Mouse (Mus musculus) hindbrain, embryonic 16.5 days (tissue): ENCODE data around the gene Glrb. TPM values are rescaled to one million over a fixed set of nuclear protein-coding genes. Genes with fewer than 3 reads are reported as not detected.
A peak's percentile ranks its signal among the peaks of the same experiment; 100 is the strongest.

Experiments
- ATAC-seq: fragments of 200-750 bp; cut with Nextera tagmentation; 2 replicates; pipeline ENCODE4 v1.8.0; 2017; ENCODE audit warnings: moderate TSS enrichment, moderate library complexity
- H3K27ac ChIP-seq: fragments of 300-500 bp; sonication (generic); 2 replicates; pipeline ENCODE4 v1.5.1; 2014; ENCODE audit warnings: low read depth, mild to moderate bottlenecking, control low read depth, low read length, moderate library complexity
- H3K27me3 ChIP-seq: fragments of 300-500 bp; sonication (generic); replicated peaks from 2 replicates; pipeline ENCODE4 v1.6.1; 2014; ENCODE audit warnings: low read length; ENCODE audit not compliant: control insufficient read depth, insufficient read depth
- H3K36me3 ChIP-seq: fragments of 300-500 bp; sonication (generic); 2 replicates; pipeline ENCODE4 v1.6.1; 2014; ENCODE audit warnings: mild to moderate bottlenecking, low read length, moderate library complexity, mixed read lengths; ENCODE audit not compliant: control insufficient read depth, insufficient read depth
- H3K4me1 ChIP-seq: fragments of 300-500 bp; sonication (generic); 2 replicates; pipeline ENCODE4 v1.6.1; 2014; ENCODE audit warnings: low read depth, low read length; ENCODE audit not compliant: control insufficient read depth, insufficient read depth
- H3K4me2 ChIP-seq: fragments of 300-500 bp; sonication (generic); 2 replicates; pipeline ENCODE4 v1.6.1; 2014; ENCODE audit warnings: mild to moderate bottlenecking, low read length, control low read depth, moderate library complexity
- H3K4me3 ChIP-seq: fragments of 300-500 bp; sonication (generic); 2 replicates; pipeline ENCODE4 v1.5.1; 2014; ENCODE audit warnings: mild to moderate bottlenecking, low read length, control low read depth, moderate library complexity
- H3K9ac ChIP-seq: fragments of 300-500 bp; sonication (generic); 2 replicates; pipeline ENCODE4 v1.6.1; 2014; ENCODE audit warnings: low read depth, mild to moderate bottlenecking, control low read depth, low read length, moderate library complexity
- H3K9me3 ChIP-seq: fragments of 300-500 bp; sonication (generic); 2 replicates; pipeline ENCODE4 v1.6.1; 2014; ENCODE audit warnings: mild to moderate bottlenecking, low read length, moderate library complexity; ENCODE audit not compliant: control insufficient read depth
- WGBS: fragments of 180-500 bp; shearing (Covaris S2); extraction: QIAGEN DNeasy Blood & Tissue Kit; methylation state at CpG from one replicate; pipeline ENCODE4 v1.1.7; 2014; 5-methylcytosine and 5-hydroxymethylcytosine counted together
- polyA plus RNA-seq: library from polyadenylated mRNA; unstranded; fragments of >200 nt; fragmentation: Nextera tagmentation; extraction: Ambion mirVana; gene quantifications from 2 replicates; pipeline ENCODE4 v1.2.1, GENCODE M21; 2015

Glrb gene
- polyA plus RNA-seq, 1 experiment from 2014 or later, result 73.3 TPM

DNA sequence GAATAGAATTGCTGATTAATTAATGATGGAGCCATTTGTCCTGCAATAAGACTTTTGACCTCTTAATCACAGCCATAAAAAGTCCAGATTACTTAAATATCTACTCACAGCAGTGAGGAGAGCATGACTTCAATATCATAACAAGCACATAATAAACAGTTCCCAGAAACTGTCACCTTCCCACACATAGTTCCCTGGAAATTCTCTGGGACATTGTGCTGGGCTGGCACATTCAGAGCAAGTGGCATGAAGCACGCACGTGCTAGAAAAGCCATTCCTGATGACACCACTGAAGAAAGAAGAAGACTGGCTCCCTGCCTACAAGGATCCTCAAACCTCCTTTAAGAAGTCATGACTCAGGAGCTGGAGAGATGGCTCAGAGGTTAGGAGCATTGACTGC lies 67.8 kb downstream of the Glrb start:
- WGBS, result 83% methylated on average over 2 of the region's 2 CpGs

DNA sequence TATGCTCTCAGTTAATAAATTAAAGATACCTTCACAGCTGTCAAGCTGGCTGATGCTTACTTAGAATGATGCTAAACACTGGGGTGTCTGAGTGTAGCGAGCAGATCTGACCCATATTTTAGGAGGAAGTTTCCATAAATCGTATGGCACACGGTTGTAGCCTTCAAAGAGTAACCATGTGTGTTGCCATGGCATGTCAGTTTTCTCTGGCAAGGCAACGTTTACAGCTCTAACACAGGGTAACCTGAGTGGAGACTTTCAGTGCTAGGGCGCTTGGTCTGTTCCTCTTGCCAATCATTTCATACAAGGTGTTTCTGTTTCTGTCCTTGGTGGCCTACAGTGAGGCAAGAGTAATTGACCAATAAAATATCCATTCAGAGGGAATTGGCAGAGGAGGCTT lies 73.6 kb downstream of the Glrb start:
- no peak overlapping the region for H3K4me2 ChIP-seq
- H3K9me3 ChIP-seq, result no peaks in the 10 kb centered on the region
- no peak overlapping the region for H3K9ac ChIP-seq
- no peak for ATAC-seq
- no peak overlapping the region for H3K4me3 ChIP-seq
- no peaks in the 10 kb centered on the region for H3K36me3 ChIP-seq
- H3K27me3 ChIP-seq, result no peaks in the 10 kb centered on the region
- WGBS, result 88% methylated on average over 5 of the region's 5 CpGs
- H3K4me1 ChIP-seq, result no peaks in the 10 kb centered on the region
- H3K27ac ChIP-seq, result no peak overlapping the region

More for the DNA sequence above, 67.8 kb downstream of the Glrb start:
- H3K4me1 ChIP-seq, result no peaks in the 10 kb centered on the region
- H3K36me3 ChIP-seq, result peaks cover 9% of the 10 kb centered on the region; the same call in 1 of the 2 replicates
- H3K9ac ChIP-seq, result no peak overlapping the region
- no peaks in the 10 kb centered on the region for H3K27me3 ChIP-seq
- no peak overlapping the region for H3K27ac ChIP-seq
- H3K9me3 ChIP-seq, result no peaks in the 10 kb centered on the region
- no peak overlapping the region for H3K4me2 ChIP-seq
- ATAC-seq, result no peak
- no peak overlapping the region for H3K4me3 ChIP-seq

DNA sequence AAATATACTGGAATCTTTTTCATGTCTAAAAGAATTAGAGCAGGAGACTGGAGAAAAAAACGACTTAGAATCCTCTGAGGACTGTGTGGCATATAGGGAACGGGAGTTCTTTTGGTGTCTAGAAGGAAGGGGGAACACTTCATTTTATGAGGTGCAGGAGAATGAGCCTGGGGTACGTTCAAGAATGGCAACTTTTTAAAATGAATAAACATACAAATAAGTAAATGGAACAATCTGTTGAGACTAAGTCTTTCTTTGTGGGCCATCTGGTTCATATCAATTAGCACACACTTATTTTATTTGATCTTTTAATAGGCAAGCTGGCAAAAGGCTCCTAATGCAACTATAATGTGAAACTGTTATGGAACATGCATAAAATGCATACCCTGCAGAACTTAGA lies 75.9 kb downstream of the Glrb start:
- no peaks in the 10 kb centered on the region for H3K9me3 ChIP-seq
- H3K9ac ChIP-seq, result no peak overlapping the region
- no peak for ATAC-seq
- no peak overlapping the region for H3K4me3 ChIP-seq
- H3K27ac ChIP-seq, result no peak overlapping the region
- no peaks in the 10 kb centered on the region for H3K4me1 ChIP-seq
- no peaks in the 10 kb centered on the region for H3K36me3 ChIP-seq
- no peak overlapping the region for H3K4me2 ChIP-seq
- no peaks in the 10 kb centered on the region for H3K27me3 ChIP-seq
- 69% methylated on average over 3 of the region's 3 CpGs for WGBS

DNA sequence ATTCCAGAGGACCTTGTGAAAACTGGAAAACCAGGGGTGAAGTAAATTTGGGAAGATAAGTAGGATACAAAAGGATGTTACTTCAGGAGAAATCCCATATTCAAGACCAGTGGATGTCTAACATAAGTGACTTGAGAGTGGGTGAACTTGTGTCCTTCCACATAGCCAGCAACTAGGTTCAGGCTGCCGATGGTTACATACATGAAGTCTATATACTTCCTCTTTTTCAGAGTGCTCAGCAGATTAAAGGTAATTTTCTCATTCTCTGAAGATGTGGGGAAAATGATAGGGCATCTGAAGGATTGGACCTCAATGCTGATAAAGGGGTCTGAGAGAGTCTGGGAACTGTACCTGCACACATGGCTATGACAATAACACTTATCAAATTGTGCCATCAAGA lies 89.5 kb downstream of the Glrb start:
- H3K36me3 ChIP-seq, result no peaks in the 10 kb centered on the region
- H3K9me3 ChIP-seq, result no peaks in the 10 kb centered on the region
- H3K4me2 ChIP-seq, result no peak overlapping the region
- no peak overlapping the region for H3K27ac ChIP-seq
- no peaks in the 10 kb centered on the region for H3K27me3 ChIP-seq
- H3K9ac ChIP-seq, result no peak overlapping the region
- WGBS, result 97% methylated on average over 1 of the region's 1 CpGs
- no peaks in the 10 kb centered on the region for H3K4me1 ChIP-seq
- ATAC-seq, result no peak
- H3K4me3 ChIP-seq, result no peak overlapping the region

DNA sequence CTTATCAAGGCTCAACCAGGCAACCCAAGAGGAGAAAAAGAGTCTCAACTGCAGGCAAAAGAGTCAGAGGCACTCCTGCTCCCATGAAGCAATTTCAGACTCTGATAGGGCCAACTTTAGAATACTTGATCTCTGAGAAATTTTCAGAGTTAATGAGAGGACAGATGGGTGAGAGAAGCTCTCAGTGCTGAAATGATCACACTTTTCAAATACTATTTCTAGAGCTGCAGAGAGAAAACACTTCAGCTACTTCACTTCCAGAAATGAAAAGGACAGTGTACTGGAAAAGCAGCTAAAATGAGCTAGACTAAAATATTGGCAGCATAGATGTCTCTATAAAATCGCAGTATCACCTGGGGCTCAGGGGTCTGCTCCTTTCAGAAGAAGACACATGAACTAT lies 94.8 kb downstream of the Glrb start:
- ATAC-seq, result no peak
- Histone ChIP-seq H3K9ac (no peak overlapping the region), H3K27me3 (no peaks in the 10 kb centered on the region), H3K36me3 (no peaks in the 10 kb centered on the region), H3K4me2 (no peak overlapping the region), H3K4me3 (no peak overlapping the region), H3K4me1 (no peaks in the 10 kb centered on the region), H3K9me3 (no peaks in the 10 kb centered on the region), H3K27ac (no peak overlapping the region)
- 93% methylated on average over 1 of the region's 1 CpGs for WGBS

DNA sequence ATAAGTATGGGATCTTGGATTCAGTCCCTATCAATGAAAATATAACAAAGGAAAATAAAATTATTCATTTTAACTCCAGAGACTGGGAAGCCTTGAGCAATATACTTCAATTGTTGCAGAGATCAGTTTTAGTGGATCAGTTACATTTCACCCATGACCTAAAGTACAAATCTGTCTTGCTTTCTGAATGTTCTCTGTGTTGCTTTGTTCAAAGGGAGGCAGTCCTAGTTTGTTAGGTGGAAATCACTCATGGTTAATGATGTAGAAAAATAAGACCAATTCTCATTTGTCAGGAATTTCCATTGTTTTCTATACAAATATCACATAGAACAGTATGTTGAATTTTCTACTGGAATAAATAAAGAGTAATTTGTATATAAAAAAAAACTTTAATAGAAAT lies 99.7 kb downstream of the Glrb start:
- Histone ChIP-seq H3K4me3 (no peak overlapping the region), H3K27me3 (no peaks in the 10 kb centered on the region), H3K9me3 (no peaks in the 10 kb centered on the region), H3K9ac (no peak overlapping the region), H3K36me3 (no peaks in the 10 kb centered on the region), H3K27ac (no peak overlapping the region), H3K4me1 (no peaks in the 10 kb centered on the region), H3K4me2 (no peak overlapping the region)
- ATAC-seq, result no peak

DNA sequence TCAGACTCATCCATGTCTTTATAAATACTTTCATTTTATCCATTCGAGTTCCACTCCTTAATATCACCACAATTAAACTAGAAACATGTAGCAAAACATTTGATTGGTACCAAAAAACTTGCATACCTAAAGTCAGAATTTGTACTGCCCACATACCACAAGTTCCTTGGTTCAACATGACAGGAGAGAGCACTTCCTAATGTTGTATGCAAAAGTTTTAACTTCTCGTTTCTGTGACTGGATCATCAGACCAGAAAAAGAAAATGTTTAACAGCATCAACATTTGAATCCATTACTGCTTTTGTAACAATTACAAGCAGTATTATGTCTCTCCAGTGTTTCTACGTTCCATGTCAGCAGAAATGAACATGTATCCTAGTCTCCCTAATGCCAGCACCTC lies 101.2 kb downstream of the Glrb start:
- Histone ChIP-seq H3K4me2 (no peak overlapping the region), H3K4me1 (no peaks in the 10 kb centered on the region), H3K9me3 (no peaks in the 10 kb centered on the region), H3K27me3 (no peaks in the 10 kb centered on the region), H3K9ac (no peak overlapping the region), H3K36me3 (no peaks in the 10 kb centered on the region), H3K27ac (no peak overlapping the region), H3K4me3 (no peak overlapping the region)
- no peak for ATAC-seq
- WGBS, result 78% methylated on average over 3 of the region's 3 CpGs

DNA sequence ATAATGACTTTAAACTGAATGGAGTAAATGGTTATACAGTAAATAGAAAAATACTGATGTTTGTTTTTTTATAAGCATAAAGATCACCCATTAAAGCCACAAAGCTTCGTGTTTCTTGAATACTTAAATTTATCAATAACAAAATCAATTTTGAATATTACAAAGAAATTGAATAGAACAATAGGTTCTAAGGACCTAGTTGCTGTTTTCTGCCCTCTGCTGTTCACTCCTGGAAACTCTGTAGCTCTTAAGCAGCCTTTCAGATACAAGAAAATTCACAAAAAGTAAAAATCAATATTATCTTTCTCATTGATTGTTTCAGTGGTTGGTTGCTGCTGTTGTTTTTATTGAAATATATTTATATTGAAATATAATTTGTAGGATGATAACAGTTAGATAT lies 108.1 kb downstream of the Glrb start:
- H3K4me1 ChIP-seq, result peaks cover 3% of the 10 kb centered on the region; the same call in 1 of the 2 replicates
- no peaks in the 10 kb centered on the region for H3K36me3 ChIP-seq
- ATAC-seq, result no peak
- no peak overlapping the region for H3K4me2 ChIP-seq
- no peaks in the 10 kb centered on the region for H3K9me3 ChIP-seq
- no peak overlapping the region for H3K27ac ChIP-seq
- 9% methylated on average over 1 of the region's 1 CpGs for WGBS
- H3K27me3 ChIP-seq, result no peaks in the 10 kb centered on the region
- H3K4me3 ChIP-seq, result no peak overlapping the region
- no peak overlapping the region for H3K9ac ChIP-seq

DNA sequence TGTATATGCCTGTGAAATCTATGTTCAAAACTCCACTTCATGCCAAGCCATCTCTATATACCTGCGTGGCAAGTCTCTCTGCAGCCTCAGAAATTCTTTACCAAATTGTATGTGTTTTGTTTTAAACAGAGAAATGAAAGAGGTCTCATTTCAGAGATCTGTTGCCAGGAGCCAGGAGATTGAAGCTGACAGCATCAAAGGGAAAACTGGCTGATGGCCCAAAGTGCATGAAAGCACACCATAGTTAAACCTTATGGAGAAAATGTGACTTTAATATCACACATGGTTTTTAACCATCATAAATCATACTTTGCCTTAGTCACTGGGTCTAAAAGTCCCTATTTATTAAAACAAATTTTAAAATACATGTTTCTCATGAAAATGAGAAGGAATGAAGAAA lies 109.6 kb downstream of the Glrb start:
- peak overlapping the region; percentile 93 for H3K27ac ChIP-seq
- WGBS, result 55% methylated on average over 1 of the region's 1 CpGs
- no peaks in the 10 kb centered on the region for H3K36me3 ChIP-seq
- no peak overlapping the region for H3K9ac ChIP-seq
- no peak overlapping the region; the same call in 1 of the 2 replicates for H3K4me3 ChIP-seq
- no peak for ATAC-seq
- H3K4me2 ChIP-seq, result peak overlapping the region; percentile 76
- no peaks in the 10 kb centered on the region for H3K9me3 ChIP-seq
- no peaks in the 10 kb centered on the region for H3K27me3 ChIP-seq
- H3K4me1 ChIP-seq, result peaks cover 6% of the 10 kb centered on the region

DNA sequence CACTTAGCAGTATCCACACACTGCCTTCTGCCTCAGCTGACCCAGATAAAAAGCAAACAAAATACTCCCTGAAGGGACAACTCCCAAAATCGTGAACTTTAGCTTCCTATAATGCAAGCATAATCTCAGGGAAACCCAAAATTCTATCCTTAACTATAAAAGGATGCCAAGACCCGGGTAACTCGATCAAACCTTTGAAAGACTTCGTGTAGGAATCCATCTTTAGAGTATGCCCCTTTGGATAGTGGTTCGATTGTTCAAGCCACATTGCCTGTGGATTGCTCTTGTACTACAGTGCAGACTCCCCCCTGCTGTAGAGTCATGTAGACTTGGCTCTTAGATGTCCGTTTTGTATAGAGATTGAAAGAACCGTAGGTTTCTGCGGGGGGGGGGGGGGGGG lies 110.2 kb downstream of the Glrb start:
- peak overlapping the region; percentile 76 for H3K4me2 ChIP-seq
- H3K9me3 ChIP-seq, result no peaks in the 10 kb centered on the region
- H3K4me1 ChIP-seq, result peaks cover 6% of the 10 kb centered on the region
- no peak for ATAC-seq
- H3K27me3 ChIP-seq, result no peaks in the 10 kb centered on the region
- H3K4me3 ChIP-seq, result peak overlapping the region; percentile 59
- 26% methylated on average over 8 of the region's 8 CpGs for WGBS
- peak overlapping the region; percentile 93 for H3K27ac ChIP-seq
- H3K36me3 ChIP-seq, result no peaks in the 10 kb centered on the region
- H3K9ac ChIP-seq, result peak overlapping the region; percentile 72
